Mouse (Mus musculus): ENCODE measurements around the gene Cpxm2. TPM values are rescaled to one million over a fixed set of nuclear protein-coding genes. Genes with fewer than 3 reads are reported as not detected.

The Cpxm2 gene
- polyA plus RNA-seq, 1 experiment from 2014 or later = 0.95 TPM

GRCm38 (mm10) chr7:132026671-132027070 lies 127.9 kb downstream of the Cpxm2 start:
- no peaks in the 10 kb centered on the region for H3K27me3 ChIP-seq (replicated peaks; ENCODE audit: control insufficient read depth, insufficient read depth, low read length)
- no peak overlapping the region for H3K4me3 ChIP-seq (ENCODE audit: low read depth, low read length)
- no peaks in the 10 kb centered on the region for H3K9me3 ChIP-seq (ENCODE audit: control insufficient read depth, low read length)
- no peak overlapping the region for H3K9ac ChIP-seq (ENCODE audit: low read length)
- H3K4me1 ChIP-seq (replicated peaks; ENCODE audit: control insufficient read depth, insufficient read depth, low read length) = no peaks in the 10 kb centered on the region
- H3K36me3 ChIP-seq (ENCODE audit: control insufficient read depth, insufficient read depth, low read length) = no peaks in the 10 kb centered on the region
- no peak for DNase-seq (ENCODE audit: low spot score)
- ATAC-seq (replicated peaks; ENCODE audit: low FRiP score, low TSS enrichment, low read depth) = no peak
- H3K4me2 ChIP-seq (ENCODE audit: low read length) = no peak overlapping the region
- H3K27ac ChIP-seq (ENCODE audit: low read depth) = no peak overlapping the region
- 57% methylated on average over 6 of the region's 6 CpGs for WGBS

GRCm38 (mm10) chr7:132025591-132025990 lies 128.9 kb downstream of the Cpxm2 start:
- H3K36me3 ChIP-seq (ENCODE audit: control insufficient read depth, insufficient read depth, low read length) = no peaks in the 10 kb centered on the region
- H3K27me3 ChIP-seq (replicated peaks; ENCODE audit: control insufficient read depth, insufficient read depth, low read length) = no peaks in the 10 kb centered on the region
- DNase-seq (ENCODE audit: low spot score) (no peak), ATAC-seq (replicated peaks; ENCODE audit: low FRiP score, low TSS enrichment, low read depth) (no peak)
- no peak overlapping the region for H3K27ac ChIP-seq (ENCODE audit: low read depth)
- H3K9ac ChIP-seq (ENCODE audit: low read length) = no peak overlapping the region
- no peaks in the 10 kb centered on the region for H3K9me3 ChIP-seq (ENCODE audit: control insufficient read depth, low read length)
- no peak overlapping the region for H3K4me3 ChIP-seq (ENCODE audit: low read depth, low read length)
- H3K4me2 ChIP-seq (ENCODE audit: low read length) = no peak overlapping the region
- WGBS = 70% methylated on average over 6 of the region's 6 CpGs
- no peaks in the 10 kb centered on the region for H3K4me1 ChIP-seq (replicated peaks; ENCODE audit: control insufficient read depth, insufficient read depth, low read length)

GRCm38 (mm10) chr7:132015933-132016332 lies 138.6 kb downstream of the Cpxm2 start:
- Histone ChIP-seq H3K4me2 (ENCODE audit: low read length) (no peak overlapping the region), H3K4me1 (replicated peaks; ENCODE audit: control insufficient read depth, insufficient read depth, low read length) (no peaks in the 10 kb centered on the region), H3K9me3 (ENCODE audit: control insufficient read depth, low read length) (no peaks in the 10 kb centered on the region), H3K27ac (ENCODE audit: low read depth) (no peak overlapping the region), H3K27me3 (replicated peaks; ENCODE audit: control insufficient read depth, insufficient read depth, low read length) (no peaks in the 10 kb centered on the region), H3K36me3 (ENCODE audit: control insufficient read depth, insufficient read depth, low read length) (no peaks in the 10 kb centered on the region), H3K4me3 (ENCODE audit: low read depth, low read length) (no peak overlapping the region), H3K9ac (ENCODE audit: low read length) (no peak overlapping the region)
- ATAC-seq (replicated peaks; ENCODE audit: low FRiP score, low TSS enrichment, low read depth) (no peak), DNase-seq (ENCODE audit: low spot score) (no peak)
- WGBS = 53% methylated on average over 3 of the region's 3 CpGs

DNA sequence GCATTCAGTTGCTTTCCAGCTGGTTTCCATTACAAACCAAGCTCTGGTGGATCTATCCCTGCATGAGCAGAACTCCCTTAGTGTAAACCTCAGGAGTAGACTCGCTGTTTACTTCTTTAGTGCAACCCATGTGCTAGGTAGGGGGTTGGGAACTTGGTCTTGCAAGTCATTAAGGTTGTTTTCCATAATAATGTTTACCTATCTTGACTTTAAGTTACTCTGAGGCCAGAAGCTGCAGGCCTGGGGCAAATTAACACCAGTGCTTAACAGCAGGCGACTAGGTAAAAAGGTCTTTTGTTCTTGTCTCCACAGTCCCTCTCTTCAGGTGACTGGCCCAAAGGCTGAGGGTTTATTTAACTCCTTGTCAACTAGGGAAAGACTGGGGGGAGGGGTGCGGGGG lies 139.3 kb downstream of the Cpxm2 start:
- ATAC-seq (replicated peaks; ENCODE audit: low FRiP score, low TSS enrichment, low read depth) = no peak
- H3K27ac ChIP-seq (ENCODE audit: low read depth) = no peak overlapping the region
- no peak overlapping the region for H3K4me3 ChIP-seq (ENCODE audit: low read depth, low read length)
- no peaks in the 10 kb centered on the region for H3K36me3 ChIP-seq (ENCODE audit: control insufficient read depth, insufficient read depth, low read length)
- no peak overlapping the region for H3K9ac ChIP-seq (ENCODE audit: low read length)
- no peak overlapping the region for H3K4me2 ChIP-seq (ENCODE audit: low read length)
- H3K4me1 ChIP-seq (replicated peaks; ENCODE audit: control insufficient read depth, insufficient read depth, low read length) = no peaks in the 10 kb centered on the region
- no peak for DNase-seq (ENCODE audit: low spot score)
- no peaks in the 10 kb centered on the region for H3K9me3 ChIP-seq (ENCODE audit: control insufficient read depth, low read length)
- WGBS = 12% methylated on average over 3 of the region's 3 CpGs
- no peaks in the 10 kb centered on the region for H3K27me3 ChIP-seq (replicated peaks; ENCODE audit: control insufficient read depth, insufficient read depth, low read length)

DNA sequence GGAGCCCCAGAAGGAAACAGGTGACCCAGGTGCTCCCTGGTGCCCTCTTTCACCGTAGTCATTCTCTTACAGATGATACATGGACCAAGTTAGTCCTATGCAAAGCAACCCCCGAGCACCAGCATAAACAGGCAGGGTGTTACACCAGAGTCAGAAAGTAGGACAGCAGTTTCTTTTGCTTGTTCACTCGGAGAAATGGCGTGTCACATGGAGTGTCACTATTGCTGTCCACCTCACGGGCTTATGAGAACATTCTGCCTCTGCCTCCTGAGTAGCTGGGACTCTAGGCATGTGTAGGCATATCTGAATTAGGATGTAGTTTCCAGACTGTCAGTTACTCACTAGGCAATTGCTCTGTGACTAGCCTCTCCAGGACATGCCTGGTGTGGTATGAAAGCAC lies 140.6 kb downstream of the Cpxm2 start:
- Histone ChIP-seq H3K4me1 (replicated peaks; ENCODE audit: control insufficient read depth, insufficient read depth, low read length) (no peaks in the 10 kb centered on the region), H3K4me2 (ENCODE audit: low read length) (no peak overlapping the region), H3K36me3 (ENCODE audit: control insufficient read depth, insufficient read depth, low read length) (no peaks in the 10 kb centered on the region), H3K9me3 (ENCODE audit: control insufficient read depth, low read length) (no peaks in the 10 kb centered on the region), H3K27me3 (replicated peaks; ENCODE audit: control insufficient read depth, insufficient read depth, low read length) (no peaks in the 10 kb centered on the region), H3K4me3 (ENCODE audit: low read depth, low read length) (no peak overlapping the region), H3K27ac (ENCODE audit: low read depth) (no peak overlapping the region), H3K9ac (ENCODE audit: low read length) (no peak overlapping the region)
- no peak for DNase-seq (ENCODE audit: low spot score)
- WGBS = 82% methylated on average over 5 of the region's 5 CpGs
- no peak for ATAC-seq (replicated peaks; ENCODE audit: low FRiP score, low TSS enrichment, low read depth)

- Histone ChIP-seq H3K9ac (ENCODE audit: low read length) (no peak overlapping the region), H3K4me2 (ENCODE audit: low read length) (no peak overlapping the region), H3K36me3 (ENCODE audit: control insufficient read depth, insufficient read depth, low read length) (no peaks in the 10 kb centered on the region), H3K4me3 (ENCODE audit: low read depth, low read length) (no peak overlapping the region), H3K9me3 (ENCODE audit: control insufficient read depth, low read length) (no peaks in the 10 kb centered on the region), H3K27me3 (replicated peaks; ENCODE audit: control insufficient read depth, insufficient read depth, low read length) (no peaks in the 10 kb centered on the region), H3K27ac (ENCODE audit: low read depth) (no peak overlapping the region), H3K4me1 (replicated peaks; ENCODE audit: control insufficient read depth, insufficient read depth, low read length) (no peaks in the 10 kb centered on the region)
- no peak for ATAC-seq (replicated peaks; ENCODE audit: low FRiP score, low TSS enrichment, low read depth)
- 29% methylated on average over 1 of the region's 1 CpGs for WGBS
- DNase-seq (ENCODE audit: low spot score) = no peak
Measured at GRCm38 (mm10) chr7:132012969-132013679, 141.4 kb downstream of the Cpxm2 start.

DNA sequence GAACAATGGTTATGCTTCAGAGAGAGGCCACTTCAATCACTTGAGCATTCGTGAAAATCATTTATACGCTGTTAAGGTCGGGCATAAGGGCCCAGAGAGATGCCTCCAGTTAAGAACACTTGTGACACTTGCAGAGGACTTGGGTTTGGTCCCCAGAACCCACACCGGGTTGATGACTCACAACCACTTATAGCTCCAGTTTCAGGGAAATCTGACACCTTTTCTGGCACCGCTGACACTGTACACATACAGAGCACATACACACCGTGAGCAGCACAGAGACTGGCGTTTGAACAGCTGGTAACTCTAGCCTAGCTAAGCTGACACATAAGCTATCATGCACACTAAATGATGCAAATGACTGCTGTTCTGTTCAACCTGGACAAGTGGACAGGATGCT lies 145.5 kb downstream of the Cpxm2 start:
- no peak overlapping the region for H3K27ac ChIP-seq (ENCODE audit: low read depth)
- no peaks in the 10 kb centered on the region for H3K9me3 ChIP-seq (ENCODE audit: control insufficient read depth, low read length)
- WGBS = 71% methylated on average over 7 of the region's 7 CpGs
- no peaks in the 10 kb centered on the region for H3K36me3 ChIP-seq (ENCODE audit: control insufficient read depth, insufficient read depth, low read length)
- no peaks in the 10 kb centered on the region for H3K27me3 ChIP-seq (replicated peaks; ENCODE audit: control insufficient read depth, insufficient read depth, low read length)
- no peak overlapping the region for H3K4me3 ChIP-seq (ENCODE audit: low read depth, low read length)
- H3K4me2 ChIP-seq (ENCODE audit: low read length) = no peak overlapping the region
- no peak for ATAC-seq (replicated peaks; ENCODE audit: low FRiP score, low TSS enrichment, low read depth)
- no peak for DNase-seq (ENCODE audit: low spot score)
- H3K9ac ChIP-seq (ENCODE audit: low read length) = no peak overlapping the region
- no peaks in the 10 kb centered on the region for H3K4me1 ChIP-seq (replicated peaks; ENCODE audit: control insufficient read depth, insufficient read depth, low read length)

GRCm38 (mm10) chr7:132005996-132006696 lies 148.4 kb downstream of the Cpxm2 start:
- Histone ChIP-seq H3K4me3 (ENCODE audit: low read depth, low read length) (no peak overlapping the region), H3K27me3 (replicated peaks; ENCODE audit: control insufficient read depth, insufficient read depth, low read length) (no peaks in the 10 kb centered on the region), H3K4me1 (replicated peaks; ENCODE audit: control insufficient read depth, insufficient read depth, low read length) (no peaks in the 10 kb centered on the region), H3K9me3 (ENCODE audit: control insufficient read depth, low read length) (no peaks in the 10 kb centered on the region), H3K27ac (ENCODE audit: low read depth) (no peak overlapping the region), H3K9ac (ENCODE audit: low read length) (no peak overlapping the region), H3K36me3 (ENCODE audit: control insufficient read depth, insufficient read depth, low read length) (no peaks in the 10 kb centered on the region), H3K4me2 (ENCODE audit: low read length) (no peak overlapping the region)
- WGBS = 72% methylated on average over 14 of the region's 14 CpGs
- DNase-seq (ENCODE audit: low spot score) (no peak), ATAC-seq (replicated peaks; ENCODE audit: low FRiP score, low TSS enrichment, low read depth) (no peak)

- 70% methylated on average over 3 of the region's 3 CpGs for WGBS
- no peaks in the 10 kb centered on the region for H3K4me1 ChIP-seq (replicated peaks; ENCODE audit: control insufficient read depth, insufficient read depth, low read length)
Measured at GRCm38 (mm10) chr7:131992873-131993272, 161.7 kb downstream of the Cpxm2 start.

More at GRCm38 (mm10) chr7:131992873-131993272, 161.7 kb downstream of the Cpxm2 start:
- Histone ChIP-seq H3K36me3 (ENCODE audit: control insufficient read depth, insufficient read depth, low read length) (no peaks in the 10 kb centered on the region), H3K4me2 (ENCODE audit: low read length) (no peak overlapping the region), H3K9me3 (ENCODE audit: control insufficient read depth, low read length) (no peaks in the 10 kb centered on the region), H3K9ac (ENCODE audit: low read length) (no peak overlapping the region), H3K4me3 (ENCODE audit: low read depth, low read length) (no peak overlapping the region), H3K27me3 (replicated peaks; ENCODE audit: control insufficient read depth, insufficient read depth, low read length) (no peaks in the 10 kb centered on the region), H3K27ac (ENCODE audit: low read depth) (no peak overlapping the region)
- DNase-seq (ENCODE audit: low spot score) = no peak
- no peak for ATAC-seq (replicated peaks; ENCODE audit: low FRiP score, low TSS enrichment, low read depth)
